Mouse (Mus musculus): ENCODE data around the gene Cdc42.

- TF ChIP-seq POLR2A (IDR thresholded peaks at IDR 0.05; ENCODE audit: insufficient read length, low read depth) (no peak), E2F4 (IDR thresholded peaks at IDR 0.05; ENCODE audit: insufficient read depth) (no peak), USF1 (IDR thresholded peaks at IDR 0.05; ENCODE audit: low read depth) (no peak), REST (IDR thresholded peaks at IDR 0.05; ENCODE audit: insufficient read depth, insufficient read length) (no peak), TCF12 (IDR thresholded peaks at IDR 0.05; ENCODE audit: insufficient read depth, poor library complexity, severe bottlenecking) (no peak), MYOG (IDR thresholded peaks at IDR 0.05; ENCODE audit: control insufficient read depth in 1 of 3, insufficient read depth in 1 of 3, insufficient read length in 2 of 3, low read depth in 2 of 3) (no peak), MYOD1 (IDR thresholded peaks at IDR 0.05; ENCODE audit: control insufficient read depth in 1 of 3, insufficient read length in 2 of 3, low read depth in 2 of 3) (no peak), SRF (IDR thresholded peaks at IDR 0.05; ENCODE audit: control insufficient read depth, insufficient read length, low read depth) (no peak), MAX (IDR thresholded peaks at IDR 0.05; ENCODE audit: low read depth) (no peak), POLR2AphosphoS2 (IDR thresholded peaks at IDR 0.05; ENCODE audit: insufficient read length, low read depth) (no peak), TCF3 (IDR thresholded peaks at IDR 0.05; ENCODE audit: insufficient read length, low read depth) (no peak)
Observed at GRCm38 (mm10) chr4:137366097-137366496, 8.6 kb upstream of the Cdc42 start.
